Comparison of ENCODE assay signal across 30 mouse cellular contexts in genomic region chr7:68907867-68908266, GRCm38 (mm10).
DNase-seq lines count a peak whose midpoint lies in the region; ATAC-seq and TF ChIP-seq lines count a peak whose summit lies in the region.
"Had no signal": no experiment of that assay in that cellular context is flagged by ENCODE, and none has a peak within 500 bp of the region (broad histone marks: within the 10 kb centered on the region; RNA-seq: fewer than 3 reads in every experiment).

No protein-coding gene starts in this region.

- H3K27me3 ChIP-seq in midbrain, embryonic 11.5 days (ENCODE audit: control insufficient read depth, insufficient read depth, low read length) = no peaks in the 10 kb centered on the region
- no peaks in the 10 kb centered on the region for H3K27me3 ChIP-seq in midbrain, embryonic 10.5 days (ENCODE audit: low read depth, poor library complexity, severe bottlenecking)
- no peaks in the 10 kb centered on the region for H3K27me3 ChIP-seq in forebrain, embryonic 14.5 days (replicated peaks; ENCODE audit: control insufficient read depth, insufficient read depth, low read length)
- H3K27me3 ChIP-seq in hindbrain, embryonic 16.5 days (replicated peaks; ENCODE audit: control insufficient read depth, insufficient read depth, low read length) = no peaks in the 10 kb centered on the region
- no peaks in the 10 kb centered on the region for H3K27me3 ChIP-seq in midbrain, postnatal 0 days (ENCODE audit: insufficient read depth, low read length)
- H3K27me3 ChIP-seq: CH12.LX; embryonic facial prominence, embryonic 13.5 days; heart, embryonic 12.5 days; kidney, embryonic 15.5 days; limb, embryonic 13.5 days; liver, embryonic 12.5 days had no signal

- no peak overlapping the region for H3K27ac ChIP-seq in midbrain, embryonic 11.5 days (ENCODE audit: low read depth, low read length)
- no peak overlapping the region; the same call in 1 of the 2 replicates for H3K27ac ChIP-seq in midbrain, embryonic 10.5 days (replicated peaks)
- H3K27ac ChIP-seq in forebrain, embryonic 14.5 days (ENCODE audit: low read depth, low read length) = no peak overlapping the region; the same call in 1 of the 2 replicates
- no peak overlapping the region for H3K27ac ChIP-seq in hindbrain, embryonic 16.5 days (ENCODE audit: low read depth, low read length)
- H3K27ac ChIP-seq in midbrain, postnatal 0 days (ENCODE audit: low read depth, low read length) = 0 out of 2 replicates have a peak overlapping the region, but pooled peaks have one; percentile 39
- H3K27ac ChIP-seq: embryonic facial prominence, embryonic 13.5 days; kidney, embryonic 15.5 days; limb, embryonic 13.5 days; liver, embryonic 12.5 days had no signal

- H3K4me2 ChIP-seq in midbrain, embryonic 11.5 days = no peak overlapping the region
- no peak overlapping the region for H3K4me2 ChIP-seq in forebrain, embryonic 14.5 days (ENCODE audit: low read length)
- H3K4me2 ChIP-seq in hindbrain, embryonic 16.5 days (ENCODE audit: low read length) = no peak overlapping the region
- no peak overlapping the region for H3K4me2 ChIP-seq in midbrain, postnatal 0 days (ENCODE audit: low read depth, low read length, poor library complexity, severe bottlenecking)
- H3K4me2 ChIP-seq: embryonic facial prominence, embryonic 13.5 days; heart, embryonic 12.5 days; kidney, embryonic 15.5 days; limb, embryonic 13.5 days; liver, embryonic 12.5 days had no signal

- peak; percentile 37 for DNase-seq in midbrain, embryonic 11.5 days (ENCODE audit: low spot score, missing footprints)
- DNase-seq in midbrain, embryonic 10.5 days (ENCODE audit: low spot score) = no peak
- peak; percentile 44 for DNase-seq in forebrain, embryonic 14.5 days (ENCODE audit: low spot score)
- DNase-seq in midbrain, postnatal 0 days (ENCODE audit: low spot score) = peak; percentile 46
- DNase-seq in ovary, adult 18-20 months (ENCODE audit: low spot score) = no peak
- no peak for DNase-seq in embryo, embryonic 10.5 days (ENCODE audit: low spot score)
- DNase-seq in left cerebral cortex, postnatal 25 days (ENCODE audit: low spot score in 2 of 2) = no peak
- DNase-seq: adrenal gland, adult 8-10 months; B cell, adult 2 months; cerebellum, adult 2 months; cerebellum, postnatal 25 days; embryo, embryonic 11 days; gastrocnemius, postnatal 10 days; heart, adult 18-20 months; heart, postnatal 10 days; kidney, postnatal 36 days; layer of hippocampus, postnatal 36 days; lung, adult 18-20 months; lung, postnatal 14 days; thymus, postnatal 4 days had no signal

- no peaks in the 10 kb centered on the region for H3K36me3 ChIP-seq in midbrain, embryonic 11.5 days (ENCODE audit: control insufficient read depth, insufficient read depth, low read length)
- H3K36me3 ChIP-seq in midbrain, embryonic 10.5 days = no peaks in the 10 kb centered on the region
- no peaks in the 10 kb centered on the region for H3K36me3 ChIP-seq in forebrain, embryonic 14.5 days (ENCODE audit: control insufficient read depth, insufficient read depth, low read length)
- no peaks in the 10 kb centered on the region for H3K36me3 ChIP-seq in hindbrain, embryonic 16.5 days (ENCODE audit: control insufficient read depth, insufficient read depth, low read length)
- no peaks in the 10 kb centered on the region for H3K36me3 ChIP-seq in midbrain, postnatal 0 days (ENCODE audit: insufficient read depth, low read length)
- H3K36me3 ChIP-seq: embryonic facial prominence, embryonic 13.5 days; G1E; heart, embryonic 12.5 days; kidney, embryonic 15.5 days; limb, embryonic 13.5 days; liver, embryonic 12.5 days had no signal

- intact Hi-C loops in left cerebral cortex, postnatal 25 days (cut with DNase I) = loop anchor here (5.0 kb wide), 1 partner anchor 51 kb away; no protein-coding TSS in a partner anchor

- H3K9me3 ChIP-seq in midbrain, embryonic 11.5 days (ENCODE audit: control insufficient read depth, low read length) = no peaks in the 10 kb centered on the region
- H3K9me3 ChIP-seq in midbrain, embryonic 10.5 days (replicated peaks) = no peaks in the 10 kb centered on the region
- no peaks in the 10 kb centered on the region for H3K9me3 ChIP-seq in forebrain, embryonic 14.5 days (replicated peaks; ENCODE audit: control insufficient read depth, low read length)
- H3K9me3 ChIP-seq in hindbrain, embryonic 16.5 days (ENCODE audit: control insufficient read depth, low read length) = no peaks in the 10 kb centered on the region
- H3K9me3 ChIP-seq in midbrain, postnatal 0 days (ENCODE audit: low read length) = no peaks in the 10 kb centered on the region
- H3K9me3 ChIP-seq: embryonic facial prominence, embryonic 13.5 days; heart, embryonic 12.5 days; kidney, embryonic 15.5 days; limb, embryonic 13.5 days; liver, embryonic 12.5 days had no signal

- no peak for TF ChIP-seq CTCF in midbrain, postnatal 0 days (IDR thresholded peaks at IDR 0.05)

- H3K9ac ChIP-seq in midbrain, embryonic 11.5 days (ENCODE audit: low read length) = no peak overlapping the region
- H3K9ac ChIP-seq in forebrain, embryonic 14.5 days (ENCODE audit: low read length) = no peak overlapping the region
- H3K9ac ChIP-seq in hindbrain, embryonic 16.5 days (ENCODE audit: low read depth, low read length) = no peak overlapping the region
- H3K9ac ChIP-seq in midbrain, postnatal 0 days (replicated peaks; ENCODE audit: low read length, poor library complexity, severe bottlenecking) = no peak overlapping the region
- H3K9ac ChIP-seq: embryonic facial prominence, embryonic 13.5 days; heart, embryonic 12.5 days; kidney, embryonic 15.5 days; limb, embryonic 13.5 days; liver, embryonic 12.5 days had no signal

- no peak overlapping the region for H3K4me3 ChIP-seq in midbrain, embryonic 11.5 days (ENCODE audit: low read depth, low read length)
- no peak overlapping the region for H3K4me3 ChIP-seq in midbrain, embryonic 10.5 days
- H3K4me3 ChIP-seq in forebrain, embryonic 14.5 days (ENCODE audit: low read depth, low read length) = no peak overlapping the region
- H3K4me3 ChIP-seq in hindbrain, embryonic 16.5 days (ENCODE audit: low read length) = no peak overlapping the region
- H3K4me3 ChIP-seq in midbrain, postnatal 0 days (ENCODE audit: low read depth, low read length) = no peak overlapping the region
- H3K4me3 ChIP-seq: embryonic facial prominence, embryonic 13.5 days; erythroblast, embryonic 14.5 days; heart, embryonic 12.5 days; kidney, embryonic 15.5 days; limb, embryonic 13.5 days; liver, embryonic 12.5 days had no signal

- WGBS in midbrain, embryonic 11.5 days = 89% methylated on average over 7 of the region's 7 CpGs
- WGBS in midbrain, embryonic 10.5 days = 88% methylated on average over 7 of the region's 7 CpGs
- WGBS in forebrain, embryonic 14.5 days = 72% methylated on average over 7 of the region's 7 CpGs
- WGBS in hindbrain, embryonic 16.5 days = 52% methylated on average over 7 of the region's 7 CpGs
- WGBS in midbrain, postnatal 0 days = 51% methylated on average over 7 of the region's 7 CpGs

- no peak for ATAC-seq in midbrain, embryonic 11.5 days (ENCODE audit: low FRiP score)
- peak; percentile 57; the same call in 1 of the 2 replicates for ATAC-seq in forebrain, embryonic 14.5 days
- ATAC-seq in hindbrain, embryonic 16.5 days = peak; percentile 90
- peak; percentile 68 for ATAC-seq in midbrain, postnatal 0 days (ENCODE audit: low FRiP score)
- ATAC-seq: intestine, postnatal 0 days; liver, embryonic 12.5 days had no signal

- H3K4me1 ChIP-seq in midbrain, embryonic 11.5 days (ENCODE audit: control insufficient read depth, insufficient read depth, low read length) = no peaks in the 10 kb centered on the region; the same call in 1 of the 2 replicates
- H3K4me1 ChIP-seq in midbrain, embryonic 10.5 days = peaks cover 3% of the 10 kb centered on the region; the same call in 1 of the 2 replicates
- H3K4me1 ChIP-seq in forebrain, embryonic 14.5 days (ENCODE audit: control insufficient read depth, insufficient read depth, low read length) = peaks cover 2% of the 10 kb centered on the region; the same call in 1 of the 2 replicates
- H3K4me1 ChIP-seq in hindbrain, embryonic 16.5 days (ENCODE audit: control insufficient read depth, insufficient read depth, low read depth, low read length) = no peaks in the 10 kb centered on the region
- no peaks in the 10 kb centered on the region for H3K4me1 ChIP-seq in midbrain, postnatal 0 days (ENCODE audit: insufficient read depth, low read length)
- H3K4me1 ChIP-seq: embryonic facial prominence, embryonic 13.5 days; heart, embryonic 12.5 days; kidney, embryonic 15.5 days; limb, embryonic 13.5 days; liver, embryonic 12.5 days had no signal

Comparison
In these comparisons a context has a peak if more than half of its experiments do, and no peak if none do; other contexts are left out.
1. DNase-seq: peak in midbrain, embryonic 11.5 days (single experiment), forebrain, embryonic 14.5 days (single experiment) and midbrain, postnatal 0 days (single experiment); none in midbrain, embryonic 10.5 days (single experiment), ovary, adult 18-20 months (single experiment), embryo, embryonic 10.5 days (single experiment) and left cerebral cortex, postnatal 25 days (0 of 2).